Mouse (Mus musculus) spleen, postnatal 0 days (tissue): ENCODE results near the gene Olfr1104. TPM values are rescaled to one million over a fixed set of nuclear protein-coding genes. Genes with fewer than 3 reads are reported as not detected.

Experiments
- polyA plus RNA-seq: library from polyadenylated mRNA; unstranded; fragments of >200 nt; fragmentation: Nextera tagmentation; extraction: Ambion mirVana; gene quantifications from 2 replicates; pipeline ENCODE4 v1.2.1, GENCODE M21; 2015

Gene Olfr1104
- not detected in 2 replicates for polyA plus RNA-seq

GRCm38 (mm10) chr2:87026980-87027379 is at the start of gene Olfr1104:
Olfr1104 (minus strand) TSS chr2:87027080.

GRCm38 (mm10) chr2:87075717-87076116 is 48.8 kb upstream of the Olfr1104 start, which contains the start of gene Olfr1107:
Olfr1107 (minus strand) TSS chr2:87075817.

GRCm38 (mm10) chr2:87052173-87052572 is 25.3 kb upstream of the Olfr1104 start, which contains the start of gene Olfr1106:
Olfr1106 (minus strand) TSS chr2:87052273.

GRCm38 (mm10) chr2:87036431-87036830 is 9.6 kb upstream of the Olfr1104 start, which contains the start of gene Olfr1105:
Olfr1105 (minus strand) TSS chr2:87036531.

GRCm38 (mm10) chr2:86998098-86998497 is 28.8 kb downstream of the Olfr1104 start, which contains the start of gene Olfr1102:
Olfr1102 (plus strand) TSS chr2:86998398.

GRCm38 (mm10) chr2:86991121-86991520 is 35.8 kb downstream of the Olfr1104 start, which contains the start of gene Olfr1101:
Olfr1101 (minus strand) TSS chr2:86991221.

GRCm38 (mm10) chr2:86979854-86980253 is 47.0 kb downstream of the Olfr1104 start, which contains the start of gene Olfr1100:
Olfr1100 (minus strand) TSS chr2:86979954.

Other genes starting within 250 kb of the Olfr1104 start
- not detected in 2 replicates for gene Olfr1093, start 244.6 kb downstream of the Olfr1104 start, polyA plus RNA-seq
- gene Olfr141, start 217.1 kb downstream of the Olfr1104 start, polyA plus RNA-seq, result not detected in 2 replicates
- not detected in 2 replicates for gene Olfr1094, start 202.4 kb downstream of the Olfr1104 start, polyA plus RNA-seq
- gene Olfr1095, start 175.4 kb downstream of the Olfr1104 start, polyA plus RNA-seq, result not detected in 2 replicates
- not detected in 2 replicates for gene Gm13723, start 152.3 kb downstream of the Olfr1104 start, polyA plus RNA-seq
- gene Olfr1097, start 134.9 kb downstream of the Olfr1104 start, polyA plus RNA-seq, result not detected in 2 replicates
- not detected in 2 replicates for gene Olfr1098, start 102.5 kb downstream of the Olfr1104 start, polyA plus RNA-seq
- not detected in 2 replicates for gene Olfr1099, start 66.4 kb downstream of the Olfr1104 start, polyA plus RNA-seq
- not detected in 2 replicates for gene Olfr1100, start 47.1 kb downstream of the Olfr1104 start, polyA plus RNA-seq
- not detected in 2 replicates for gene Olfr1101, start 35.9 kb downstream of the Olfr1104 start, polyA plus RNA-seq
- not detected in 2 replicates for gene Olfr1102, start 28.7 kb downstream of the Olfr1104 start, polyA plus RNA-seq
- not detected in 2 replicates for gene Olfr1105, start 9.5 kb upstream of the Olfr1104 start, polyA plus RNA-seq
- gene Olfr1106, start 25.2 kb upstream of the Olfr1104 start, polyA plus RNA-seq, result not detected in 2 replicates
- gene Olfr1107, start 48.7 kb upstream of the Olfr1104 start, polyA plus RNA-seq, result not detected in 2 replicates
- not detected in 2 replicates for gene Olfr1109, start 68.9 kb upstream of the Olfr1104 start, polyA plus RNA-seq
- not detected in 2 replicates for gene Olfr259, start 87.5 kb upstream of the Olfr1104 start, polyA plus RNA-seq
- gene Olfr1110, start 113.2 kb upstream of the Olfr1104 start, polyA plus RNA-seq, result not detected in 2 replicates
- gene Olfr1111, start 125.5 kb upstream of the Olfr1104 start, polyA plus RNA-seq, result not detected in 2 replicates
- not detected in 2 replicates for gene Olfr1112, start 160.7 kb upstream of the Olfr1104 start, polyA plus RNA-seq
- not detected in 2 replicates for gene Olfr1113, start 181.9 kb upstream of the Olfr1104 start, polyA plus RNA-seq
- gene Olfr1115, start 220.9 kb upstream of the Olfr1104 start, polyA plus RNA-seq, result not detected in 2 replicates
- not detected in 2 replicates for gene Olfr1116, start 240.5 kb upstream of the Olfr1104 start, polyA plus RNA-seq